Mouse (Mus musculus): ENCODE measurements around the gene Cntn3. TPM values are rescaled to one million over a fixed set of nuclear protein-coding genes. Genes with fewer than 3 reads are reported as not detected.
"Not testable (repeated sequence)": the region's sequence is repeated elsewhere in the genome, so short reads cannot be mapped to it uniquely, and the experiment has no call there.

Gene Cntn3
- polyA plus RNA-seq (2015; fragmentation: Nextera tagmentation; extraction: Ambion mirVana): 0.78 and 0.84 TPM in 2 replicates

- peaks cover 17% of the 10 kb centered on the region for H3K4me1 ChIP-seq (replicated peaks)
- not testable (repeated sequence) for ATAC-seq (ENCODE audit: low read depth); H3K9me3 ChIP-seq (replicated peaks); H3K4me3 ChIP-seq (replicated peaks); H3K9ac ChIP-seq; DNase-seq; H3K36me3 ChIP-seq; H3K27me3 ChIP-seq; H3K4me2 ChIP-seq; H3K27ac ChIP-seq
- 92% methylated on average over 6 of the region's 20 CpGs for WGBS (ENCODE audit: insufficient replicate concordance)
Measured at GRCm38 (mm10) chr6:102573001-102573400, at the start of gene Cntn3. Gene Cntn3, minus strand, starts transcription at chr6:102573101.

- 43% methylated on average over 2 of the region's 2 CpGs for WGBS (ENCODE audit: insufficient replicate concordance)
- Histone ChIP-seq H3K4me1 (replicated peaks) (no peaks in the 10 kb centered on the region), H3K9me3 (replicated peaks) (no peaks in the 10 kb centered on the region)
Measured at GRCm38 (mm10) chr6:102600773-102601172, 27.9 kb upstream of the Cntn3 start.

GRCm38 (mm10) chr6:102597756-102598155 lies 24.9 kb upstream of the Cntn3 start:
- no peak overlapping the region for H3K4me2 ChIP-seq
- 48% methylated on average over 2 of the region's 2 CpGs for WGBS (ENCODE audit: insufficient replicate concordance)
- DNase-seq: no peak
- no peak overlapping the region for H3K27ac ChIP-seq
- no peaks in the 10 kb centered on the region for H3K27me3 ChIP-seq
- no peak for ATAC-seq (ENCODE audit: low read depth)
- no peaks in the 10 kb centered on the region for H3K9me3 ChIP-seq (replicated peaks)
- no peak overlapping the region for H3K9ac ChIP-seq
- no peak overlapping the region for H3K4me3 ChIP-seq (replicated peaks)
- no peaks in the 10 kb centered on the region for H3K36me3 ChIP-seq
- no peaks in the 10 kb centered on the region for H3K4me1 ChIP-seq (replicated peaks)

More at GRCm38 (mm10) chr6:102600773-102601172, 27.9 kb upstream of the Cntn3 start:
- H3K36me3 ChIP-seq: no peaks in the 10 kb centered on the region
- H3K27ac ChIP-seq: no peak overlapping the region
- H3K27me3 ChIP-seq: no peaks in the 10 kb centered on the region
- ATAC-seq (ENCODE audit: low read depth) (no peak), DNase-seq (no peak)
- no peak overlapping the region for H3K4me3 ChIP-seq (replicated peaks)
- H3K4me2 ChIP-seq: no peak overlapping the region
- H3K9ac ChIP-seq: no peak overlapping the region

- Histone ChIP-seq H3K9ac (no peak overlapping the region), H3K27me3 (no peaks in the 10 kb centered on the region), H3K4me3 (replicated peaks) (no peak overlapping the region), H3K27ac (no peak overlapping the region), H3K9me3 (replicated peaks) (no peaks in the 10 kb centered on the region), H3K4me2 (no peak overlapping the region), H3K4me1 (replicated peaks) (no peaks in the 10 kb centered on the region), H3K36me3 (no peaks in the 10 kb centered on the region)
- ATAC-seq (ENCODE audit: low read depth): no peak
- DNase-seq: no peak
- 70% methylated on average over 4 of the region's 4 CpGs for WGBS (ENCODE audit: insufficient replicate concordance)
Measured at GRCm38 (mm10) chr6:102590151-102590550, 17.2 kb upstream of the Cntn3 start.

GRCm38 (mm10) chr6:102589311-102589710 lies 16.4 kb upstream of the Cntn3 start:
- DNase-seq (no peak), ATAC-seq (ENCODE audit: low read depth) (no peak)
- no peaks in the 10 kb centered on the region for H3K27me3 ChIP-seq
- H3K4me3 ChIP-seq (replicated peaks): no peak overlapping the region
- H3K4me2 ChIP-seq: no peak overlapping the region
- H3K4me1 ChIP-seq (replicated peaks): no peaks in the 10 kb centered on the region
- H3K36me3 ChIP-seq: no peaks in the 10 kb centered on the region
- H3K9me3 ChIP-seq (replicated peaks): no peaks in the 10 kb centered on the region
- 35% methylated on average over 4 of the region's 4 CpGs for WGBS (ENCODE audit: insufficient replicate concordance)
- H3K9ac ChIP-seq: no peak overlapping the region
- no peak overlapping the region for H3K27ac ChIP-seq

- H3K27ac ChIP-seq: no peak overlapping the region
- ATAC-seq (ENCODE audit: low read depth) (no peak), DNase-seq (no peak)
- no peaks in the 10 kb centered on the region for H3K4me1 ChIP-seq (replicated peaks)
- H3K9ac ChIP-seq: no peak overlapping the region
- no peak overlapping the region for H3K4me2 ChIP-seq
- H3K9me3 ChIP-seq (replicated peaks): no peaks in the 10 kb centered on the region
- H3K36me3 ChIP-seq: no peaks in the 10 kb centered on the region
- H3K27me3 ChIP-seq: no peaks in the 10 kb centered on the region
- H3K4me3 ChIP-seq (replicated peaks): no peak overlapping the region
Measured at GRCm38 (mm10) chr6:102586056-102586455, 13.2 kb upstream of the Cntn3 start.

GRCm38 (mm10) chr6:102583578-102583977 lies 10.7 kb upstream of the Cntn3 start:
- Histone ChIP-seq H3K27me3 (no peaks in the 10 kb centered on the region), H3K27ac (no peak overlapping the region), H3K9me3 (replicated peaks) (no peaks in the 10 kb centered on the region), H3K4me1 (replicated peaks) (no peaks in the 10 kb centered on the region), H3K4me2 (no peak overlapping the region), H3K4me3 (replicated peaks) (no peak overlapping the region), H3K9ac (no peak overlapping the region), H3K36me3 (no peaks in the 10 kb centered on the region)
- no peak for ATAC-seq (ENCODE audit: low read depth)
- no peak for DNase-seq
- 51% methylated on average over 2 of the region's 2 CpGs for WGBS (ENCODE audit: insufficient replicate concordance)

GRCm38 (mm10) chr6:102567496-102567895 lies 5.4 kb downstream of the Cntn3 start:
- Histone ChIP-seq H3K9ac (no peak overlapping the region), H3K36me3 (no peaks in the 10 kb centered on the region), H3K9me3 (replicated peaks) (no peaks in the 10 kb centered on the region), H3K4me3 (replicated peaks) (no peak overlapping the region), H3K27ac (no peak overlapping the region; the same call in 1 of the 2 replicates), H3K4me2 (no peak overlapping the region), H3K4me1 (replicated peaks) (peaks cover 54% of the 10 kb centered on the region), H3K27me3 (peaks cover 17% of the 10 kb centered on the region)
- 31% methylated on average over 1 of the region's 1 CpGs for WGBS (ENCODE audit: insufficient replicate concordance)
- ATAC-seq (ENCODE audit: low read depth) (no peak), DNase-seq (no peak)

GRCm38 (mm10) chr6:102565228-102565627 lies 7.7 kb downstream of the Cntn3 start:
- Histone ChIP-seq H3K4me1 (replicated peaks) (peaks cover 71% of the 10 kb centered on the region), H3K4me3 (replicated peaks) (no peak overlapping the region), H3K9ac (no peak overlapping the region), H3K36me3 (no peaks in the 10 kb centered on the region), H3K4me2 (peak overlapping the region; percentile 87), H3K9me3 (replicated peaks) (no peaks in the 10 kb centered on the region), H3K27ac (no peak overlapping the region; the same call in 1 of the 2 replicates), H3K27me3 (peaks cover 17% of the 10 kb centered on the region)
- DNase-seq: no peak
- peak; percentile 47 for ATAC-seq (ENCODE audit: low read depth)
- WGBS (ENCODE audit: insufficient replicate concordance): 69% methylated on average over 1 of the region's 1 CpGs

- under 1% methylated on average over 59 of the region's 63 CpGs for WGBS (ENCODE audit: insufficient replicate concordance)
- Histone ChIP-seq H3K36me3 (no peaks in the 10 kb centered on the region), H3K4me1 (replicated peaks) (peaks cover 77% of the 10 kb centered on the region), H3K27ac (peak overlapping the region; percentile 67), H3K4me2 (peak overlapping the region; percentile 87), H3K4me3 (replicated peaks) (peak overlapping the region; percentile 75), H3K9me3 (replicated peaks) (no peaks in the 10 kb centered on the region), H3K9ac (peak overlapping the region; percentile 85), H3K27me3 (peaks cover 17% of the 10 kb centered on the region)
- DNase-seq: peak; percentile 65
- peak; percentile 97 for ATAC-seq (ENCODE audit: low read depth)
Measured at GRCm38 (mm10) chr6:102564011-102564731, 8.7 kb downstream of the Cntn3 start.

- Histone ChIP-seq H3K4me2 (peak overlapping the region; percentile 87), H3K36me3 (no peaks in the 10 kb centered on the region), H3K9me3 (replicated peaks) (no peaks in the 10 kb centered on the region), H3K27me3 (peaks cover 17% of the 10 kb centered on the region), H3K4me3 (replicated peaks) (peak overlapping the region; percentile 75), H3K4me1 (replicated peaks) (peaks cover 73% of the 10 kb centered on the region), H3K9ac (peak overlapping the region; percentile 85), H3K27ac (no peak overlapping the region)
- DNase-seq (no peak), ATAC-seq (ENCODE audit: low read depth) (no peak)
- WGBS (ENCODE audit: insufficient replicate concordance): 13% methylated on average over 7 of the region's 7 CpGs
Measured at GRCm38 (mm10) chr6:102563431-102563830, 9.5 kb downstream of the Cntn3 start.

- no peaks in the 10 kb centered on the region for H3K36me3 ChIP-seq
- peaks cover 63% of the 10 kb centered on the region for H3K4me1 ChIP-seq (replicated peaks)
- DNase-seq (no peak), ATAC-seq (ENCODE audit: low read depth) (no peak; the same call in 1 of the 2 replicates)
- no peaks in the 10 kb centered on the region for H3K9me3 ChIP-seq (replicated peaks)
- H3K27me3 ChIP-seq: no peaks in the 10 kb centered on the region
- peak overlapping the region; percentile 53 for H3K27ac ChIP-seq
- H3K9ac ChIP-seq: no peak overlapping the region
- H3K4me3 ChIP-seq (replicated peaks): no peak overlapping the region
- H3K4me2 ChIP-seq: peak overlapping the region; percentile 38
- WGBS (ENCODE audit: insufficient replicate concordance): 70% methylated on average over 3 of the region's 3 CpGs
Measured at GRCm38 (mm10) chr6:102557521-102557920, 15.4 kb downstream of the Cntn3 start.

Data from liver, embryonic 13.5 days (tissue).